Mouse (Mus musculus): ENCODE results near the gene Lypd6. TPM values are rescaled to one million over a fixed set of nuclear protein-coding genes. Genes with fewer than 3 reads are reported as not detected.

Lypd6 gene
- total and polyA plus RNA-seq, 2 experiments: 0.06 to 0.09 TPM

DNA sequence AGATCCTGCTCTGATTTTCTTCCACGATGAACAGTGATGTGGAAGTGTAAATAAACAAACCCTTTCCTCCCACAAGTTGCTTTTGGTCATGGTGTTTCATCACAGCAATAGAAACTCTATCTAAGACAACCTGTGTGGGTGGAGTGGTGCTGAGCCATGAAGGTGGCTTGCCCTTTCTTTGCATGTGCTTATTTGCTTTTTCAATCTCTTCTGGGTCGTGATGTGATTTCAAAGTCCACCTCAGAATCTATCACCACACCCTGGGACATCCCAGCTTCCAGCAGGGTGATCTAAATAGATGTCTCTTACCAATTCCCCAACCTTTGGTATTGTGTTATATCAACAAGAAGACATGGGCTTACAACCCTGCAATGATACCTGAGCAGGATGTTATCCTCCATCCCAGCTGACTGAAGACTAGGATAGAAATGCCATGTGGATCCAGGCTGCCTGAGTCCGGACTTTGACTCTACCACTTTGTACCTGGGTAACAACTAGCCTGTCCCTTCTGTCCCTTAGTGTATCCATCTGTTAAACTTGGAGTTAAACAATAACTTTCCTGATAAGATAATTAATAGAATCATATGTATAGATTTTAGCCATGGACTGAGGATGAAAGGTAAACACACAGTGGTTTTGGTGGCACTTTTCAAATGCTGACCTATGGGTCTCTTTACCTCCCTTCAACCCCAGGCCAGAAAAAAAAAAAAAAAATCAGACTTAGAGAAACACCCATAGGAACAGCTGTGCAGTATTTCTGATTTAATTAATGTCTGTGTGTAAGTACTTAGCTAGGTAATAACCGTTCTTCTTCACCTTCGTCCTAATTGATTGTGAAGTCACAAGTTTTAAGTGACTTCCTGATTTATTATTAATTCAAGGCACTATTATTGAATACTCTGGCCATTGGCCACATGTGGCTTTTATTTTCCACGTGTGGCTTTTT, 83.3 kb downstream of the Lypd6 start:
- TF ChIP-seq CTCF (IDR thresholded peaks at IDR 0.05; ENCODE audit: low read depth, low read length) (no peak), POLR2A (IDR thresholded peaks at IDR 0.05; ENCODE audit: extremely low read depth, insufficient read depth, low read length) (no peak)
- DNase-seq (ENCODE audit: extremely low read depth, low read depth, low spot score): no peak
- no peaks in the 10 kb centered on the region for H3K27me3 ChIP-seq (ENCODE audit: control insufficient read depth, insufficient read depth, low read length)
- no peaks in the 10 kb centered on the region for H3K79me2 ChIP-seq (ENCODE audit: control insufficient read depth, insufficient read depth, low read length)
- H3K4me3 ChIP-seq (ENCODE audit: insufficient read depth, low read depth, low read length): no peak overlapping the region
- no peaks in the 10 kb centered on the region for H3K4me1 ChIP-seq (ENCODE audit: control insufficient read depth, insufficient read depth, low read length)
- H3K9ac ChIP-seq (ENCODE audit: low read depth, low read length): no peak overlapping the region
- no peaks in the 10 kb centered on the region for H3K36me3 ChIP-seq (ENCODE audit: control insufficient read depth, insufficient read depth, low read length)
- 57% methylated on average over 6 of the region's 6 CpGs for WGBS
- H3K27ac ChIP-seq (replicated peaks; ENCODE audit: insufficient read depth, low read depth, low read length): no peak overlapping the region

DNA sequence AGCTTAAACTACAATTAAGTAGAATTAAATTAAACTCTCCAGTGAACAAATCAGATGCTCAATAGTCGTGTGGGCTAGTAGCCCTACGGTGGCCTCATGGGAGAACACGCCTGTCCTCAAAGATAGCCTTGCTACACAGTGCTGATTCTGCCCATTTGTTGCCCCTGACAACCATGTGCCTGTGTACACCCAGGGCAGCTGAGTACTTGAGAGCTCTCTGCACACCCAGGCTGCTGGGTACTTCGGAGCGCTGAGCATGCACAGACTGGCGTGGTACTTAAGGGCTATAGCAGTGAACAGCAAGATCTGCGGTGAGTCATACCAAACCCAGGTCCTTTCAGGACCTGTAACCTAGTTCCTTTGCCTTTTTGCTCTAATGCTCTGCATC, 84.0 kb downstream of the Lypd6 start:
- Histone ChIP-seq H3K79me2 (ENCODE audit: control insufficient read depth, insufficient read depth, low read length) (no peaks in the 10 kb centered on the region), H3K27me3 (ENCODE audit: control insufficient read depth, insufficient read depth, low read length) (no peaks in the 10 kb centered on the region), H3K36me3 (ENCODE audit: control insufficient read depth, insufficient read depth, low read length) (no peaks in the 10 kb centered on the region), H3K9ac (ENCODE audit: low read depth, low read length) (no peak overlapping the region), H3K27ac (replicated peaks; ENCODE audit: insufficient read depth, low read depth, low read length) (no peak overlapping the region), H3K4me3 (ENCODE audit: insufficient read depth, low read depth, low read length) (no peak overlapping the region), H3K4me1 (ENCODE audit: control insufficient read depth, insufficient read depth, low read length) (no peaks in the 10 kb centered on the region)
- TF ChIP-seq POLR2A (IDR thresholded peaks at IDR 0.05; ENCODE audit: extremely low read depth, insufficient read depth, low read length): no peak
- TF ChIP-seq CTCF (IDR thresholded peaks at IDR 0.05; ENCODE audit: low read depth, low read length): no peak
- no peak for DNase-seq (ENCODE audit: extremely low read depth, low read depth, low spot score)
- 92% methylated on average over 7 of the region's 7 CpGs for WGBS

DNA sequence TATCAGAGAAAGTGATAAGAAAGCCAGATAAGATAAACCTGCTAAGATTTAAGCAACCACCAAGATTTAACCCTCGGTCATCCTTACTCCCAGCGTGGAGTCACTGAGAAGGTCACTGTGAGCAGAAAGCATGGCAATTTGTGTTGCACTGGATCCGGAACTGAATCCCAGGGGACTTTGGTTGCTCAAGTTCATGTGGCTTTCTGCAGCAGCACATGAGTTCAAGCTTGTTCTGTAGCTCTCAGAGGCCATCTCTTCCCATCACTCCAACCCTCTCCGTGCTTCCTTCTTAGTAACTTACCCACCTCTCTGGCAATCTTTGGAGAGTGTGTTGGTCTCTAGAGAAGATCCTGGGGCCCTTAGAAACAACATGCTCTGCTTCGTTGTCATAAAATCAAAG, 84.6 kb downstream of the Lypd6 start:
- no peak overlapping the region for H3K27ac ChIP-seq (replicated peaks; ENCODE audit: insufficient read depth, low read depth, low read length)
- no peak for TF ChIP-seq CTCF (IDR thresholded peaks at IDR 0.05; ENCODE audit: low read depth, low read length)
- no peak for TF ChIP-seq POLR2A (IDR thresholded peaks at IDR 0.05; ENCODE audit: extremely low read depth, insufficient read depth, low read length)
- H3K36me3 ChIP-seq (ENCODE audit: control insufficient read depth, insufficient read depth, low read length): no peaks in the 10 kb centered on the region
- no peaks in the 10 kb centered on the region for H3K4me1 ChIP-seq (ENCODE audit: control insufficient read depth, insufficient read depth, low read length)
- DNase-seq (ENCODE audit: extremely low read depth, low read depth, low spot score): no peak
- H3K4me3 ChIP-seq (ENCODE audit: insufficient read depth, low read depth, low read length): no peak overlapping the region
- no peaks in the 10 kb centered on the region for H3K27me3 ChIP-seq (ENCODE audit: control insufficient read depth, insufficient read depth, low read length)
- WGBS: 86% methylated on average over 5 of the region's 5 CpGs
- no peak overlapping the region for H3K9ac ChIP-seq (ENCODE audit: low read depth, low read length)
- H3K79me2 ChIP-seq (ENCODE audit: control insufficient read depth, insufficient read depth, low read length): no peaks in the 10 kb centered on the region

DNA sequence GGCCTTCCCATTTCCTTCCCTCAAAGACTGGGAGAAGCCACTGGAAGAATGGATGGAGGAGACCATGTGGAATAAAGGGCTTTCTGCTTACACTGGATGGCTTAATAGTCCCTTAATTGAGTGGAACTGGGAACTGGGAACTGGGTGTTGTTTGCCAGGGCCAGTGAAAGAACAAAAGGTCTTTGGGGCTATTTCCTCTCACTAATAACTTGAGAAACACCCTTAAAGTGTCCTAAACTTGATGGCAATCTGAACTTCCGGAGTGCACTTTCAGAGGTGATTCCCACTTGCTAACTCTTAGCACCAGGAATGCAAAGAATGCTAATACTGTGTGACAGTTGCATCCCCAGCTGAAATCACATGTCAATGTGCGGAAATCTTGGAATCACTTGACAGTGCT, 85.2 kb downstream of the Lypd6 start:
- Histone ChIP-seq H3K4me1 (ENCODE audit: control insufficient read depth, insufficient read depth, low read length) (no peaks in the 10 kb centered on the region), H3K79me2 (ENCODE audit: control insufficient read depth, insufficient read depth, low read length) (no peaks in the 10 kb centered on the region), H3K27ac (replicated peaks; ENCODE audit: insufficient read depth, low read depth, low read length) (no peak overlapping the region), H3K4me3 (ENCODE audit: insufficient read depth, low read depth, low read length) (no peak overlapping the region), H3K9ac (ENCODE audit: low read depth, low read length) (no peak overlapping the region), H3K27me3 (ENCODE audit: control insufficient read depth, insufficient read depth, low read length) (no peaks in the 10 kb centered on the region), H3K36me3 (ENCODE audit: control insufficient read depth, insufficient read depth, low read length) (no peaks in the 10 kb centered on the region)
- WGBS: 87% methylated on average over 2 of the region's 2 CpGs
- TF ChIP-seq POLR2A (IDR thresholded peaks at IDR 0.05; ENCODE audit: extremely low read depth, insufficient read depth, low read length) (no peak), CTCF (IDR thresholded peaks at IDR 0.05; ENCODE audit: low read depth, low read length) (no peak)
- DNase-seq (ENCODE audit: extremely low read depth, low read depth, low spot score): no peak

DNA sequence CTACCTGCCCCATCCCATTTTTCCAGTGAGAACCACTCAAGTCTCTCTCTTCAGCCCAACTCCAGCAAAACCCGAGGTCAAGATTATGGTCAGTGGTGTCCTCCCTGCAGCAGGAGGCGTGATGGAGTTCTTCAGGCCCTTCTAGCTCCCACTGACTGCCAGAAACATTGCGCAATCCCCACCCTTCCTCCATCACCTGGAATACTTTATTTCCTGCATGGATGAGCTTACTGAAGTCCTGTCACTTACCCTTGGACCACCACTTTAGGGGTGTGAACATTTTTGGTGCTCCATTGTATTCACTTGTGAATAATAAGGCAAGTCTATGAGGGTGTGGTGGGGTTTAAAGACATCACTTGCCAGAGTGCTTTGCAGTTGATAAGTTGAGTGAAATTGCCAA, 85.7 kb downstream of the Lypd6 start:
- no peak overlapping the region for H3K9ac ChIP-seq (ENCODE audit: low read depth, low read length)
- H3K27me3 ChIP-seq (ENCODE audit: control insufficient read depth, insufficient read depth, low read length): no peaks in the 10 kb centered on the region
- no peaks in the 10 kb centered on the region for H3K79me2 ChIP-seq (ENCODE audit: control insufficient read depth, insufficient read depth, low read length)
- WGBS: 90% methylated on average over 3 of the region's 3 CpGs
- no peak overlapping the region for H3K27ac ChIP-seq (replicated peaks; ENCODE audit: insufficient read depth, low read depth, low read length)
- DNase-seq (ENCODE audit: extremely low read depth, low read depth, low spot score): no peak
- H3K36me3 ChIP-seq (ENCODE audit: control insufficient read depth, insufficient read depth, low read length): no peaks in the 10 kb centered on the region
- H3K4me3 ChIP-seq (ENCODE audit: insufficient read depth, low read depth, low read length): no peak overlapping the region
- no peaks in the 10 kb centered on the region for H3K4me1 ChIP-seq (ENCODE audit: control insufficient read depth, insufficient read depth, low read length)
- TF ChIP-seq CTCF (IDR thresholded peaks at IDR 0.05; ENCODE audit: low read depth, low read length) (no peak), POLR2A (IDR thresholded peaks at IDR 0.05; ENCODE audit: extremely low read depth, insufficient read depth, low read length) (no peak)

DNA sequence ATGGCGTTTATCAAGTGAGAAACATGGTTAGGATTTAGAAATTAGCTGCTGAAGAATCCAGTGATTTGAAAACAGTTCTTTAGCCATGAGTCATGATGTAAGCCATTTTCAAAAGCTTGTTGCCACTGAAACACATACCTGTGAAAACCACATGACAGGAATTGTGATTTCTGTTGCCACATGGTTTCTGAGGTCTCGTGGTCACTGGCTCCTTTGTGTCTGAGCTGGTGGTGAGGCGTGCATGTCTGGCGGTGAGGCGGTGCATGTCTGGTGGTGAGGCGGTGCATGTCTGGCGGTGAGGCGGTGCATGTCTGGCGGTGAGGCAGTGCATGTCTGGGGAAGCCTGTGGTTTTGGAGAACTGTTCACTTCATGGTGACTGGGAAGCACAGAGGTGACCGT, 89.8 kb downstream of the Lypd6 start:
- H3K9ac ChIP-seq (ENCODE audit: low read depth, low read length): no peak overlapping the region
- DNase-seq (ENCODE audit: extremely low read depth, low read depth, low spot score): no peak
- no peak overlapping the region for H3K4me3 ChIP-seq (ENCODE audit: insufficient read depth, low read depth, low read length)
- H3K27me3 ChIP-seq (ENCODE audit: control insufficient read depth, insufficient read depth, low read length): no peaks in the 10 kb centered on the region
- TF ChIP-seq POLR2A (IDR thresholded peaks at IDR 0.05; ENCODE audit: extremely low read depth, insufficient read depth, low read length) (no peak), CTCF (IDR thresholded peaks at IDR 0.05; ENCODE audit: low read depth, low read length) (no peak)
- H3K79me2 ChIP-seq (ENCODE audit: control insufficient read depth, insufficient read depth, low read length): no peaks in the 10 kb centered on the region
- H3K36me3 ChIP-seq (ENCODE audit: control insufficient read depth, insufficient read depth, low read length): no peaks in the 10 kb centered on the region
- WGBS: 94% methylated on average over 10 of the region's 10 CpGs
- no peaks in the 10 kb centered on the region for H3K4me1 ChIP-seq (ENCODE audit: control insufficient read depth, insufficient read depth, low read length)
- H3K27ac ChIP-seq (replicated peaks; ENCODE audit: insufficient read depth, low read depth, low read length): no peak overlapping the region
